9 mouse cellular contexts compared by ENCODE assay signal in genomic region chr7:99395908-99396616, GRCm38 (mm10). TPM values are rescaled to one million over a fixed set of nuclear protein-coding genes. Genes with fewer than 3 reads are reported as not detected.
DNase-seq lines count a peak whose midpoint lies in the region; ATAC-seq and TF ChIP-seq lines count a peak whose summit lies in the region.
"Had no signal": no experiment of that assay in that cellular context is flagged by ENCODE, and none has a peak within 500 bp of the region (broad histone marks: within the 10 kb centered on the region; RNA-seq: fewer than 3 reads in every experiment).

No protein-coding gene starts in this region.

- H3K27ac ChIP-seq in heart, embryonic 11.5 days (ENCODE audit: low read depth, low read length): 0 out of 2 replicates have a peak overlapping the region, but pooled peaks have one; percentile 12
- H3K27ac ChIP-seq in embryonic facial prominence, embryonic 15.5 days (replicated peaks): peak overlapping the region; percentile 44; the same call in 1 of the 2 replicates
- H3K27ac ChIP-seq in hindbrain, postnatal 0 days: no peak overlapping the region
- H3K27ac ChIP-seq: lung, embryonic 15.5 days had no signal

- intact Hi-C loops in heart, postnatal 25 days (cut with DNase I): no loop called here

- H3K36me3 ChIP-seq in heart, embryonic 11.5 days (ENCODE audit: control insufficient read depth, insufficient read depth, low read length): peaks cover 4% of the 10 kb centered on the region; the same call in 1 of the 2 replicates
- no peaks in the 10 kb centered on the region for H3K36me3 ChIP-seq in embryonic facial prominence, embryonic 15.5 days
- 0 out of 2 replicates have a peak, but pooled peaks cover 7% of the 10 kb centered on the region for H3K36me3 ChIP-seq in hindbrain, postnatal 0 days (ENCODE audit: insufficient read depth, low read length)

- peaks cover 27% of the 10 kb centered on the region for H3K4me1 ChIP-seq in heart, embryonic 11.5 days (ENCODE audit: control insufficient read depth, insufficient read depth, low read length)
- H3K4me1 ChIP-seq in embryonic facial prominence, embryonic 15.5 days: peaks cover 50% of the 10 kb centered on the region
- H3K4me1 ChIP-seq in hindbrain, postnatal 0 days (ENCODE audit: insufficient read depth, low read length): no peaks in the 10 kb centered on the region

- 56% methylated on average over 11 of the region's 11 CpGs for WGBS in heart, embryonic 11.5 days (ENCODE audit: insufficient replicate concordance)
- 62% methylated on average over 11 of the region's 11 CpGs for WGBS in embryonic facial prominence, embryonic 15.5 days
- 57% methylated on average over 11 of the region's 11 CpGs for WGBS in hindbrain, postnatal 0 days

- H3K9me3 ChIP-seq in heart, embryonic 11.5 days (replicated peaks; ENCODE audit: control insufficient read depth, low read length): no peaks in the 10 kb centered on the region
- no peaks in the 10 kb centered on the region for H3K9me3 ChIP-seq in embryonic facial prominence, embryonic 15.5 days (replicated peaks)
- H3K9me3 ChIP-seq in hindbrain, postnatal 0 days (ENCODE audit: low read length): no peaks in the 10 kb centered on the region
- H3K9me3 ChIP-seq: lung, embryonic 15.5 days had no signal

- H3K4me2 ChIP-seq in heart, embryonic 11.5 days: no peak overlapping the region
- no peak overlapping the region for H3K4me2 ChIP-seq in embryonic facial prominence, embryonic 15.5 days (replicated peaks)
- no peak overlapping the region for H3K4me2 ChIP-seq in hindbrain, postnatal 0 days (ENCODE audit: low read depth, low read length)
- H3K4me2 ChIP-seq: lung, embryonic 15.5 days had no signal

- ATAC-seq in heart, embryonic 11.5 days (replicated peaks; ENCODE audit: insufficient number of reproducible peaks, low FRiP score, low TSS enrichment): no peak
- ATAC-seq in embryonic facial prominence, embryonic 15.5 days (ENCODE audit: insufficient number of reproducible peaks, low FRiP score, low TSS enrichment, low read depth): no peak
- peak; percentile 76 for ATAC-seq in hindbrain, postnatal 0 days
- no peak for ATAC-seq in activated CD4-positive, CD25-positive, alpha-beta regulatory T cell, adult 4 months

- H3K4me3 ChIP-seq in heart, embryonic 11.5 days (ENCODE audit: low read depth, low read length): no peak overlapping the region
- no peak overlapping the region for H3K4me3 ChIP-seq in embryonic facial prominence, embryonic 15.5 days (replicated peaks)
- H3K4me3 ChIP-seq in hindbrain, postnatal 0 days (ENCODE audit: low read length): no peak overlapping the region
- H3K4me3 ChIP-seq: lung, embryonic 15.5 days had no signal

- DNase-seq in heart, postnatal 25 days (ENCODE audit: low spot score): no peak
- peak; percentile 66 for DNase-seq in brain, adult 2 months (ENCODE audit: low read depth, low spot score)
- peak; percentile 62 for DNase-seq in hindbrain, postnatal 0 days (ENCODE audit: low spot score)
- DNase-seq in testis, postnatal 10 days (ENCODE audit: low spot score): no peak
- DNase-seq: thymus, adult 2 months had no signal

- no peak overlapping the region for H3K9ac ChIP-seq in heart, embryonic 11.5 days (ENCODE audit: low read depth, low read length)
- no peak overlapping the region for H3K9ac ChIP-seq in embryonic facial prominence, embryonic 15.5 days
- H3K9ac ChIP-seq in hindbrain, postnatal 0 days (replicated peaks; ENCODE audit: low read length): no peak overlapping the region
- H3K9ac ChIP-seq: lung, embryonic 15.5 days had no signal

- no peaks in the 10 kb centered on the region for H3K27me3 ChIP-seq in heart, embryonic 11.5 days (ENCODE audit: control insufficient read depth, insufficient read depth, low read length)
- no peaks in the 10 kb centered on the region for H3K27me3 ChIP-seq in embryonic facial prominence, embryonic 15.5 days
- H3K27me3 ChIP-seq in hindbrain, postnatal 0 days (ENCODE audit: insufficient read depth, low read length): no peaks in the 10 kb centered on the region
- H3K27me3 ChIP-seq: lung, embryonic 15.5 days had no signal

- no peak for TF ChIP-seq CTCF in hindbrain, postnatal 0 days (IDR thresholded peaks at IDR 0.05; ENCODE audit: low read depth)

RNA-seq across cellular contexts. Expression of gene Gdpd5, which starts 14.8 kb away (rescaled TPM):
- 20.0 and 20.8 TPM in 2 replicates for polyA plus RNA-seq in heart, embryonic 11.5 days (2014; fragmentation: Nextera tagmentation; extraction: Ambion mirVana)
- 10 to 100 TPM; 20.1 to 24.1 TPM for total RNA-seq in heart, postnatal 25 days (2021)
- 15.1 and 17.5 TPM in 2 replicates for polyA plus RNA-seq in embryonic facial prominence, embryonic 15.5 days (2015; fragmentation: Nextera tagmentation; extraction: Ambion mirVana)
- total RNA-seq in hindbrain, postnatal 0 days (2014; rRNA removed): 40.5 and 47.6 TPM in 2 replicates
- 26.7 and 26.8 TPM in 2 replicates for polyA plus RNA-seq in hindbrain, postnatal 0 days (2015; fragmentation: Nextera tagmentation; extraction: Ambion mirVana)
- 10 to 100 TPM in 1 of 2 experiments, 1 to 10 TPM in 1; 9.7 to 14.7 TPM for polyA plus RNA-seq in activated CD4-positive, CD25-positive, alpha-beta regulatory T cell, adult 4 months (2017; shearing (Covaris generic))

RNA-seq across cellular contexts. Expression of gene Serpinh1, which starts 43.0 kb away (rescaled TPM):
- 442 and 580 TPM in 2 replicates for polyA plus RNA-seq in heart, embryonic 11.5 days (2014; fragmentation: Nextera tagmentation; extraction: Ambion mirVana)
- total RNA-seq in heart, postnatal 25 days (2021): 100 to 1,000 TPM; 378 to 449 TPM
- 2,130 and 2,205 TPM in 2 replicates for polyA plus RNA-seq in embryonic facial prominence, embryonic 15.5 days (2015; fragmentation: Nextera tagmentation; extraction: Ambion mirVana)
- total RNA-seq in hindbrain, postnatal 0 days (2014; rRNA removed): 214 and 215 TPM in 2 replicates
- 161 TPM in 2 replicates for polyA plus RNA-seq in hindbrain, postnatal 0 days (2015; fragmentation: Nextera tagmentation; extraction: Ambion mirVana)
- not detected for polyA plus RNA-seq in activated CD4-positive, CD25-positive, alpha-beta regulatory T cell, adult 4 months (2017; shearing (Covaris generic))

Comparison
In these comparisons a context has a peak if more than half of its experiments do, and no peak if none do; other contexts are left out.
1. DNase-seq: peak in brain, adult 2 months (single experiment) and hindbrain, postnatal 0 days (single experiment); none in heart, postnatal 25 days (single experiment) and testis, postnatal 10 days (single experiment).
2. RNA of gene Serpinh1, which starts 43.0 kb away (polyA plus RNA-seq): 2,130 to 2,205 TPM in embryonic facial prominence, embryonic 15.5 days, 442 to 580 TPM in heart, embryonic 11.5 days and 161 TPM in hindbrain, postnatal 0 days; not detected in activated CD4-positive, CD25-positive, alpha-beta regulatory T cell, adult 4 months; every median in the first group is over 100 times any median in the second.